ENCODE assay signal across 11 mouse cellular contexts in the genomic region with DNA sequence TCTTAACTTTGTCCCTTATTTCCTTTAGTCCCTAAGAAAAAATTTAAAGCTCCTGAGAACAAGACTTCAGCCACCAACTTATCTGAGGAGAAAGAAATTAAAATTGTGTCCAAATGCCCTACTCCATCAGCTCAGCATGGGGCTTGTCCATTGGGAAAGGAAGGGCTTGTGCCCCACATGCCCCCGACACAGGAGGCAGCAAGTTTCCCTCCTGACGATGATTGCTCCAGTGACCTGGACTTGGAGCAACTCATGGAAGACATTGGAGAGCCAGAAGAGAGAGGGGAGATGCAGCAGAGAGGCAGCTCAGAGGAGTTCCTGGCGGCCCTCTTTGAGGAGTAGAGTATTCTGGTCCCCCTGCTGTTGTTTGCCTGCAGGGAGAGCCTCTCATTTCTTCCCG. TPM values are rescaled to one million over a fixed set of nuclear protein-coding genes. Genes with fewer than 3 reads are reported as not detected.
"Had no signal": no experiment of that assay in that cellular context is flagged by ENCODE, and none has a peak within 500 bp of the region (broad histone marks: within the 10 kb centered on the region; RNA-seq: fewer than 3 reads in every experiment).

No protein-coding gene starts in this region.

- DNase-seq: cerebellum, adult 8-10 months; cerebellum, postnatal 36 days; embryo, embryonic 11 days; forebrain, postnatal 0 days; gastrocnemius, adult 2 months; gastrocnemius, postnatal 10 days; gastrocnemius, postnatal 14 days; gastrocnemius, postnatal 25 days; gastrocnemius, postnatal 36 days; heart, adult 18-20 months; heart, adult 2 months had no signal

RNA-seq across cellular contexts. Expression of a gene that starts 35.8 kb away (rescaled TPM):
- total RNA-seq: forebrain, postnatal 0 days; gastrocnemius, postnatal 14 days; gastrocnemius, postnatal 36 days had no signal
